Mouse (Mus musculus): Measurements from ENCODE around the gene Slc35a2.

Slc35a2 gene

GRCm38 (mm10) chrX:7883841-7884567, at the start of gene Slc35a2:
TSS of gene Slc35a2 (plus strand) at chrX:7884028.
- peak; percentile 89 for DNase-seq (ENCODE audit: low read depth, low spot score)

GRCm38 (mm10) chrX:7837146-7837545, 46.7 kb upstream of the Slc35a2 start:
- no peak for DNase-seq (ENCODE audit: low read depth, low spot score)

DNA sequence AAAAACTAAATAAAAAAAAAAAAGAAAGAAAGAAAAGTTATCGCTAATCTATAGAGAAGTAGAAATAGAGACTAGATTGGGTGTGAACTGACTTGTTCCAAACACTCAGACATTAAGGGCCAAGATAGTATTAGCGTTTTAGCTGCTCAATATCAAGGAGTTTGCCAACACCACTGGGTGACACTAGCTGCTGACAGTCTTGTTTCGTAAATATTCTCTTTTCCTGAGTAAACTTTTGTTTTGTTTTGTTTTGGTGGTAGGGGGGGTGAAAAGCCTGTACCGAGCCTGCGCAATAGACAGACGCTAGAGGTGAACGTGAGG, 43.0 kb upstream of the Slc35a2 start:
- no peak for DNase-seq (ENCODE audit: low read depth, low spot score)

- peak; percentile 99 for DNase-seq (ENCODE audit: low read depth, low spot score)
These were observed 42.4 kb upstream of the Slc35a2 start, which contains the start of gene Otud5 for GRCm38 (mm10) chrX:7841163-7842162. TSS of gene Otud5 (plus strand) at chrX:7841364.

GRCm38 (mm10) chrX:7842318-7842717, 41.5 kb upstream of the Slc35a2 start:
- DNase-seq (ENCODE audit: low read depth, low spot score): peak; percentile 42

DNA sequence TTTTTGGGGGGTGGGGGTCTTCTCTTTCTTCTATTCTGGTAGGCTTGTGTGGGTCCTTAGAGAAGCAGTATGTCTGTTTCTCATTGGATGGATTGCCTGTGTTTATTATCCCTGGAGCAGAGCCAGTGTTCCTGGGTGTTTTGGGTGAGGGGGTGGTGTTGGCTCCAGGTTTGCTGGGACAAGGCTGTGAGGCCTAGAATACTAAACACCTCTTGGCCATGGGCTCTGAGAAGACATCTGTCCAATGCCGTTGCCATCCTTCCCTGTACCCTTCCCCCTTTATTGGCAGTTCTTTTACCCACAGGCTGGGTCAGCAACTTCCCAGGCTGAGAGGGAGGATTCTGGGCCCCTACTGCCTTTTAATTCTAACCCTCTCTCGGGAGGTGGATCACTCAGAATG, 36.0 kb upstream of the Slc35a2 start:
- no peak for DNase-seq (ENCODE audit: low read depth, low spot score)

GRCm38 (mm10) chrX:7854578-7854977, 29.2 kb upstream of the Slc35a2 start:
- DNase-seq (ENCODE audit: low read depth, low spot score): peak; percentile 40

DNA sequence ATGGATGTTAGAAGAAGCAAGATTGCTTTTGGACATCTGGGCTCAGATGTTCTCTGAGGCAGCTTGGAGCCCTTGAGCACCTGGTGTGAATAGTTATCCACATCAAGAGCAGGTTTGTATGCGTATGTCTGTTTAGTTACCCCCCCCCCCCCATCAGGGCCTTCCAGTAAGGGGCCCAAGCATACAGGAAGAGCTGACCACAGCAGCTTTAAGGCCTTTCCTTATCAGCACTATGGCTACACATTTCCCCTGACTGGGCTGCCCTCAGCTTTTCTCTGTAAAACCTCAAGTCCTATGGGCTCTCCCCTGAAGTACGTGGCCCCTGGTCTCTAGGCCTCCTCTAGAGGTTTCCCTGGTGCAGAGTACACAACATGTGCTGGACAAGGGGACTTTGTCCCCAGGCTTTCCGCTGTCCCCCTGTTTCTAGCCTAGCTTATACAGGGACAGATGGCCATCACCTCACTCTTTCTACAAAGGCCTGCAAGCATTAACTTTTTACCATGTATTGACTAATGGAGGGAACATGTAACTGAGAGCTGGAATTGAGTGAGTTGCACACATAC, 24.6 kb upstream of the Slc35a2 start:
- DNase-seq (ENCODE audit: low read depth, low spot score): no peak

- DNase-seq (ENCODE audit: low read depth, low spot score): no peak
These were observed 20.6 kb upstream of the Slc35a2 start for GRCm38 (mm10) chrX:7863181-7863580.

DNA sequence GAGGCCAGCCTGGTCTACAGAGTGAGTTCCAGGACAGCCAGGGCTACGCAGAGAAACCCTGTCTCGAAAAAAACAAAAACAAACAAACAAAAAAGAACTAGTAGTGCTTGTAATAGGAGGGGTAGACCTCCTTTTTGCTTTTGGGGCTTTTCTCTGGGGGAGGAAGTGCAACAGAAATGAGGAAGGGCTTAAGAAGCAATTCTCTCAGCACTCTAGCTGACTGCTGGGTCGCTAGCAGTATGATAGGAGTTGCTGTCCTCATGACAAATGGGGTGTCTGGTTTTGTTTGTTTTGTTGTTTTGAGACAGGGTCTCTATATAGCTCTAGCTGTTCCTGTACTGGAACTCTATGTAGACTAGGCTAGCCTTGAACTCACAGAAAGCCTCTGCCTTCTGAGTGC, 19.3 kb upstream of the Slc35a2 start:
- DNase-seq (ENCODE audit: low read depth, low spot score): no peak

DNA sequence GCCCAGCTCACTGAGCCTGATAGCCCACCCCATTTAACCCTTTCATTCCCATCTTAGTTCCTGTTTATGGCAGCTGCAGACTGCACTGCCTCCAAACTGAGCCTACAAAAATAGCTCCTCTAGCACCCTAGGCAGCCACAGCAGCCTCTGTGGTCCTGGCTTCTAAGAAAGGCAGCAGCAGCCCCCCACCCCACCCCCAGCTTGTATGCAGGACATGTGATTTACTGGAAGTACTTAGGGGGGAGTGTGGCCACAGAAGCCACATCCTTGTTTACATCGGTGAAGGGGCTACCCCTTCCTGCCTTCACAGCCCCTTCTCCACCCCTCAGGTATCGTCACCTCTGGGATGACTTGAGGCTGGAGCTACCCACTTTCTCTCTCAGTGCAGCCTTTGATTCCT, 18.5 kb upstream of the Slc35a2 start:
- DNase-seq (ENCODE audit: low read depth, low spot score): no peak

DNA sequence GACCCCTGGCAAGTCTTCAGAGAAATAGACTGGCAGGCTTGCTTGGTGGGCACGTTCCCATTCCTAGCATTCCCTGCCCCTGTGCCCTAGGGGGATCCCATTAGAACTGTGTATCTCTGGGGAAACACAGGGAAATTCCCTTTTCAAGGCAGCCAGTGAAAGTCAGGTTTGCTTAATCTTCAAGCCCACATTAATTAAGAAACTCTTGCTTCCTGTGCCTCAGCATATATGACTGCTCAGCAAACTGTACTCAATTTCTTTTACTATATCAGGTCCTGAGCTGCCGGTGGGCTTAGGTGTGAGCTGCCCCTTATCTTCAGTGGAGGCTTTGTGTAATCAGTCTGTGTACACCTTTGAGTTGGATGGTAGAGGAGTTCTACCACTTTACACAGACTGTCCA, 18.0 kb upstream of the Slc35a2 start:
- DNase-seq (ENCODE audit: low read depth, low spot score): no peak

DNA sequence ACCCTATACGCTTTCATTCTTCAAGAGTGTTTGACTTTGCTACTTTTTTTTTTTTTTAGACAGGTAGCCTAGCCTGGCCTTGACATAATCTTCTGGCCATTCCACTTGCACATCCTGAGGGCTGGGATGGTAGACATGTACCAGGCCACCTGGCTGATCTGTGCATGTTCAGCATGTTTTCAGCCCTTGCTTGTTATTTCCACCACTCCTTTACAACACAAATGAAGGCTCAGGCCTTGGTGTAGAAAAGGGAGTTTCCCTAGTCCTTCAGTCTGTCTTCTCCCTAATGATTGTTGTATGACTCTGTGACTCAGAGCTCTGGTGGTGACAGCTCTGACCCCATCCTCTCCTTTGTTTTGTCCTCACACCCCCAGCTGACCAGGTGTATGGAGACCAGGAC, 16.7 kb upstream of the Slc35a2 start:
- DNase-seq (ENCODE audit: low read depth, low spot score): no peak

DNA sequence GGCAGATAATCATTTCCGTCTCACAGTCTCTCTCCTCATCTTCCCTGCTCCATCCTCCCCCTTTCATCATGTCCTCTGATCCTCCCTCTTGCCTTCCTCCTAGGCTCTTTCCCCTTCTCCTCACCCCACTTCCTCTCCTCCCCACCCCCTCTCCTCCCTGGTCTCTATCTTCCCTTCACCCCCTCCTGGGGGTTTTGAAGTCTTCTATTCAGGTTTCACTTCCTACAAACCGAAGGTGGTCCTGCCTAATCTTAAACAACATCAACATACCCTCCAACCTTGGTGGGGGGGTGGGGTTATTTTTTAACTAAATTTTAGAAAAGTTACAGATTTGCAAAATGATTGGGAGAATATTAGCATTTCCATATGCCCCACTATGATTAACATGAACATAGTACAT, 15.3 kb upstream of the Slc35a2 start:
- DNase-seq (ENCODE audit: low read depth, low spot score): no peak

DNA sequence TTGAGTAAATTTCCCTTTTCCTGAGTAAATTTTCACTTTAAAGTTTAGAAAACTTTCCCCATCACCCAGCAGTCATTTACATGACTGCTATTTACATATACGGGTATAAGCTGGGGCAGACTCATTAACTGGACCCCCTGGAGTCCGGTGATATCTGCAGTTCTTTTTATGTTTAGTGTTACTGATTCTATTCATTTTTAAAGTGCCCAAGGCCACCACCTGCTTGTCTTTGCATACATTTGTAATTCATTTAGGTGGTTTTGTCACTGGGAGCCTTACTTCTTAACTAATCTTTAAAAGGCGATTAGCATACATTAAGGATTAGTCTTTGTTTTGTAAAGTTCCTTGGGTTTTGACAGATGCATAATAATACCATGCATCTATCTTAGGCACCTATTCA, 14.0 kb upstream of the Slc35a2 start:
- DNase-seq (ENCODE audit: low read depth, low spot score): peak; percentile 66

DNA sequence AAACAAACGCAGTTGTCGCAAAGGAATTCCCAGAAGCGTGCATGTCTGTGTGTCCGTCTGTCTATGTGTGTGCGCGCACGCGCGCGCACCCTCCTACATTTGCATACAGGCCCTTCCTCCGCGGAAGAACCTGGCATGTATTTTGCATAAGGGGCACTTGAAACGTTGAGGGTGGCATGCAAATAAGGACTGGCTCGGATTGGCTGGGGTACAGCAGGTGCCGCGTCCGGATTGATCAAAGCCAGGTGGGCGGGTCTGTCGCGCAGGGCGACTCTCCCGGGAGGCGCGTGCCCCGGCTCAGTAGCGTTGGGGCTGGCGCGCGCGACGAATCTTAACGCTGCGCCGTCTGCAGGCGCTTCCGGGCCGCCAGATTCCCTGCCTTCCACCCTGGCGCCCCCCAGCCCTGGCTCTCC, 5.8 kb upstream of the Slc35a2 start, which contains the start of gene Pim2:
TSS of gene Pim2 (plus strand) at position 256 of the 413 bp plus-strand sequence.
- DNase-seq (ENCODE audit: low read depth, low spot score): peak; percentile 95

GRCm38 (mm10) chrX:7878495-7878894, 5.3 kb upstream of the Slc35a2 start:
- DNase-seq (ENCODE audit: low read depth, low spot score): no peak

DNA sequence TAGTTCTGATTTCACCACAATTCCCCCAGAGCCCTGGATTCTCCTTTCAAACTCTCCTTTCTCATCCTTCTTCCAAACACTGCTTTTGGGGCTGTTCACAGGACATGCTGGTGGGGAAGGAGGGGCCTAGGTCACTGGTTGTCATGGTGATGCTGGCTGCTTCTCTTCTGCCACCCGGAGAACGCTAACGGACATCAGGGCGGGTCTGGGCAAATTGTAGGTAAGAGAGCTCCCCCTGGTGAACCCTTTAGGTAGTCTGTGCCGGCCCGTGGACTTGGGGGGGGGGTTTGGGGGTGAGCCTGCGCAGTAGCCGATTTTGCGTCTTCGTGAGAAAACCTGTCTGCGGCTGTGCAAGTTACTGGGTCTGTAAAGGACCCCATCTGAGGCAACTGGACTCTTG, 4.0 kb upstream of the Slc35a2 start:
- DNase-seq (ENCODE audit: low read depth, low spot score): peak; percentile 90

DNA sequence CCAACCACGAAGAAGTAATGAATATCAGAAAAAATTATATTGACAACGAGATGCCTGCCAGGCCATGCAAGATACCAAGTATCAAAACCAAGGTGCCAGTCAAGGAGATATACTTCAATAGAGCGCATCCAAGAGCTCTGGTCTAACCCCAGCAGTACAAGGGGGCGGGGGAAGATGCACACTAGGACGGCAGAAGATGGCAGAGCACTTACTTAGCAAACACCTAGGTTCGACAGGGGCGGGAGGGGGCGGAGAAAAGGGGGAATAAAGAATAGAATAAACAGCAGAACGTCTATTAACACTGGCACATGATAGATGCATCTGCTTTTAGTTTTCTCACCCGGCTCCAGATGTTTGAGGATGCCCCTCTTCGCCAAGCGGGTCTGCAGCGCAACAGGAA, 14.4 kb downstream of the Slc35a2 start:
- peak; percentile 21 for DNase-seq (ENCODE audit: low read depth, low spot score)

- peak; percentile 94 for DNase-seq (ENCODE audit: low read depth, low spot score)
These were observed 15.3 kb downstream of the Slc35a2 start, which contains the start of the genes Pqbp1 and Timm17b for GRCm38 (mm10) chrX:7898880-7899874. TSS of gene Pqbp1 (minus strand) at chrX:7899269. TSS of gene Timm17b (plus strand) at chrX:7899357.

- DNase-seq (ENCODE audit: low read depth, low spot score): no peak
These were observed 20.6 kb downstream of the Slc35a2 start for GRCm38 (mm10) chrX:7904441-7904840.

All from ZHBTc4 (cell line).